Mouse (Mus musculus): ENCODE results near the gene Rspry1. TPM values are rescaled to one million over a fixed set of nuclear protein-coding genes. Genes with fewer than 3 reads are reported as not detected.

Rspry1 gene
- 13.9 TPM for polyA plus RNA-seq (2014; fragmentation: Illumina TruSeq; extraction: RNeasy Lipid Tissue Mini Kit (QIAGEN cat#74804); ENCODE audit: low read depth, low replicate concordance)

GRCm38 (mm10) chr8:94601607-94602385, at the start of gene Rspry1, which contains the start of gene Fam192a:
Gene Rspry1 (plus strand): TSS chr8:94601937.
Gene Fam192a (minus strand): TSS chr8:94601997.

DNA sequence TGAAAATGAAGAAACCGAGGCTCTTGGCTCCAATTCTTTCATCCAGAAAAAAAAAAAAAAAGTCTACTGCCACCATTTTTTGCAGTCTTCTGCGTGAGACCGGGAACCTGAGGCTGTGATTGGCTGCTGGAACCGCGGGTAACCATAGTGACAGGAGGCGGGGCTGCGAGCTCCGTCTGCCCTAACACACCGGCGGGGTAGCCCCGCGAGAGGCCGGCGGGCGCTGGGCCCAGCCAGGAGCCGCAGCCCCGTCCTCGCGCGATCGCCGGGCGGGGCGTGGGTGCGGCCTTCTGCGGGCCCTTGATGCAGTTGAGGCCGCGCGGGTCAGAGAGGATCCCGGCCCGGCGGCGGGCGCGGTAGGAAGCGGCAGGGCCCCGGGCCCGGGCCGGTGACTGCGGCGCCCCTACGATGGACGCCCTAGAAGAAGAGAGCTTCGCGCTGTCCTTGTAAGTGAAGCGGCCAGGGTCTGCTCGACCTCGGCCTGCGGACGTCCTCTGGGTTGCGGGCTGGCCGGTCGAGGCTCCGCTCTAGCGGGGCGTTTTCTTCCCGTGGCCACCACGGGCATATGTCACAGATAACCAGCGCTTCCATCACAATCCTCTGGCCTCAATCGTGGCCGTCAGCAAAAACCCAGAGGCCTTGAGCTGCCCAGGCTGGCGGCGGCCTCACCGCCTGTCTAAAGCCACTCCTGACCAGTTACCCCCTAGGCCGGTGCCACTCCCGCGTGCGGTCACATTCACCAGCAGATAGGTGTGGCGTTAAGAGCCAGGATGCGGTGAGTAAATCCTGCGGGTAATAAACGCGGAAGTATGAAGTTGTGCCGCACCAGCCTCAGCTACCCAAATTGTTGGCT, 64.9 kb downstream of the Rspry1 start, which contains the start of gene Arl2bp:
TSS of gene Arl2bp (plus strand) at position 145 of the 853 bp plus-strand sequence.

DNA sequence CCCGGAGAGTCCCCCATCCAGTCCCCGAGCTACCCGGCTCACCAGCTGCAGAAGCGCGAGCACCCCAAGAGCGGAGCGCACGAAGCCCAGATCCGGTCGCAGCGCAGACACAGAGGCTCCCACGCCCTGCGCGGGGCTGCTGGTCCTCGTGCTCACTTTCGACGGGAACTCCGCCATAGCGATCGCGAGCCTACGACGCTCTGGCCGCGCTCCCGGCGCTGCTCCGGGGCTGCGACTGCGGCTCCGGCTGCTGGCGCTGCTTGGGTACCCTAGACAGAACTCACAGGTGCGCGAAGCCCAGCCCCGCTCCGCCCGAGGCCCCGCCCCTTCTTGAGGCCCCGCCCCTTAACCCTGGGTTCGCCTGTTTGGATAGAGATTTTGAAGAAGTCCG, 94.3 kb downstream of the Rspry1 start, which contains the start of gene Pllp:
TSS of gene Pllp (minus strand) at position 285 of the 391 bp plus-strand sequence.

Other genes starting within 250 kb of the Rspry1 start
- gene Herpud1, start 215.5 kb upstream of the Rspry1 start, polyA plus RNA-seq (2014; fragmentation: Illumina TruSeq; extraction: RNeasy Lipid Tissue Mini Kit (QIAGEN cat#74804); ENCODE audit: low read depth, low replicate concordance), result 131 TPM
- gene Nlrc5, start 167.6 kb upstream of the Rspry1 start, polyA plus RNA-seq (2014; fragmentation: Illumina TruSeq; extraction: RNeasy Lipid Tissue Mini Kit (QIAGEN cat#74804); ENCODE audit: low read depth, low replicate concordance), result 12.3 TPM
- gene Cpne2, start 68.9 kb upstream of the Rspry1 start, polyA plus RNA-seq (2014; fragmentation: Illumina TruSeq; extraction: RNeasy Lipid Tissue Mini Kit (QIAGEN cat#74804); ENCODE audit: low read depth, low replicate concordance), result 29.3 TPM
- 31.5 TPM for gene Fam192a, start 60 bp downstream of the Rspry1 start, polyA plus RNA-seq (2014; fragmentation: Illumina TruSeq; extraction: RNeasy Lipid Tissue Mini Kit (QIAGEN cat#74804); ENCODE audit: low read depth, low replicate concordance)
- gene Arl2bp, start 64.7 kb downstream of the Rspry1 start, polyA plus RNA-seq (2014; fragmentation: Illumina TruSeq; extraction: RNeasy Lipid Tissue Mini Kit (QIAGEN cat#74804); ENCODE audit: low read depth, low replicate concordance), result 50.6 TPM
- 8.6 TPM for gene Pllp, start 94.3 kb downstream of the Rspry1 start, polyA plus RNA-seq (2014; fragmentation: Illumina TruSeq; extraction: RNeasy Lipid Tissue Mini Kit (QIAGEN cat#74804); ENCODE audit: low read depth, low replicate concordance)
- gene Ccl22, start 143.7 kb downstream of the Rspry1 start, polyA plus RNA-seq (2014; fragmentation: Illumina TruSeq; extraction: RNeasy Lipid Tissue Mini Kit (QIAGEN cat#74804); ENCODE audit: low read depth, low replicate concordance), result 1.3 TPM
- 27.2 TPM for gene Cx3cl1, start 170.1 kb downstream of the Rspry1 start, polyA plus RNA-seq (2014; fragmentation: Illumina TruSeq; extraction: RNeasy Lipid Tissue Mini Kit (QIAGEN cat#74804); ENCODE audit: low read depth, low replicate concordance)
- 5.1 TPM for gene Ccl17, start 208.5 kb downstream of the Rspry1 start, polyA plus RNA-seq (2014; fragmentation: Illumina TruSeq; extraction: RNeasy Lipid Tissue Mini Kit (QIAGEN cat#74804); ENCODE audit: low read depth, low replicate concordance)
- gene Coq9, start 236.4 kb downstream of the Rspry1 start, polyA plus RNA-seq (2014; fragmentation: Illumina TruSeq; extraction: RNeasy Lipid Tissue Mini Kit (QIAGEN cat#74804); ENCODE audit: low read depth, low replicate concordance), result 75.3 TPM
- 24.9 TPM for gene Ciapin1, start 236.4 kb downstream of the Rspry1 start, polyA plus RNA-seq (2014; fragmentation: Illumina TruSeq; extraction: RNeasy Lipid Tissue Mini Kit (QIAGEN cat#74804); ENCODE audit: low read depth, low replicate concordance)

Measured in adipose tissue, adult 10 weeks (tissue).